Mouse (Mus musculus) olfactory bulb, adult 2 months (tissue): Measurements from ENCODE around the gene Erbb4. TPM values are rescaled to one million over a fixed set of nuclear protein-coding genes. Genes with fewer than 3 reads are reported as not detected.
"Not testable (repeated sequence)": the region's sequence is repeated elsewhere in the genome, so short reads cannot be mapped to it uniquely, and the experiment has no call there.

ENCODE experiments used
- H3K27ac ChIP-seq: fragments of 200-500 bp; 2 replicates; pipeline ENCODE4 v1.5.1; 2012; ENCODE audit warnings: low read depth, low read length; ENCODE audit not compliant: insufficient read depth
- H3K4me1 ChIP-seq: fragments of 200-500 bp; 2 replicates; pipeline ENCODE4 v1.6.1; 2012; ENCODE audit warnings: low read length; ENCODE audit not compliant: control insufficient read depth, insufficient read depth
- H3K4me3 ChIP-seq: fragments of 200-500 bp; 2 replicates; pipeline ENCODE4 v1.5.1; 2012; ENCODE audit warnings: mild to moderate bottlenecking, low read depth, low read length, moderate library complexity; ENCODE audit not compliant: insufficient read depth
- CTCF ChIP-seq: fragments of 200-500 bp; IDR thresholded peaks from 2 replicates; pipeline ENCODE4 v1.5.1; 2012; ENCODE audit warnings: low read depth, mild to moderate bottlenecking, low read length, moderate library complexity; ENCODE audit not compliant: insufficient read depth
- POLR2A ChIP-seq: fragments of 200-500 bp; IDR thresholded peaks from 2 replicates; pipeline ENCODE4 v1.6.1; 2012; ENCODE audit warnings: mild to moderate bottlenecking, low read depth, low read length, moderate library complexity; ENCODE audit not compliant: insufficient read depth
- WGBS: fragments of 180-500 bp; shearing (Covaris S2); methylation state at CpG from one replicate; pipeline ENCODE4 v1.1.7; 2018; 5-methylcytosine and 5-hydroxymethylcytosine counted together
- polyA plus RNA-seq: library from polyadenylated mRNA; stranded (reverse); fragments of >200 nt; gene quantifications from 2 replicates; pipeline ENCODE4 v1.2.4, GENCODE M21; 2012; ENCODE audit warnings: low replicate concordance; ENCODE audit not compliant: missing spikeins, insufficient read depth, insufficient read length

Gene Erbb4
- polyA plus RNA-seq, 1 experiment = not detected

- no peaks in the 10 kb centered on the region for H3K4me1 ChIP-seq
- no peak overlapping the region for H3K27ac ChIP-seq
- TF ChIP-seq POLR2A (no peak), CTCF (no peak)
- no peak overlapping the region for H3K4me3 ChIP-seq
Observed at GRCm38 (mm10) chr1:68832101-68832500, 275.8 kb downstream of the Erbb4 start.

GRCm38 (mm10) chr1:68831575-68831974, 276.3 kb downstream of the Erbb4 start:
- no peak overlapping the region for H3K4me3 ChIP-seq
- no peak overlapping the region for H3K27ac ChIP-seq
- WGBS = 77% methylated on average over 1 of the region's 1 CpGs
- no peaks in the 10 kb centered on the region for H3K4me1 ChIP-seq
- TF ChIP-seq POLR2A (no peak), CTCF (no peak)

- Histone ChIP-seq H3K4me1 (no peaks in the 10 kb centered on the region), H3K4me3 (no peak overlapping the region), H3K27ac (no peak overlapping the region)
- TF ChIP-seq POLR2A (no peak), CTCF (no peak)
- WGBS = 75% methylated on average over 2 of the region's 2 CpGs
Observed at GRCm38 (mm10) chr1:68830501-68831239, 277.2 kb downstream of the Erbb4 start.

- no peak for TF ChIP-seq POLR2A
- no peak for TF ChIP-seq CTCF
- Histone ChIP-seq H3K4me3 (no peak overlapping the region), H3K27ac (no peak overlapping the region), H3K4me1 (no peaks in the 10 kb centered on the region)
- WGBS = 81% methylated on average over 2 of the region's 2 CpGs
Observed at GRCm38 (mm10) chr1:68823116-68823644, 284.7 kb downstream of the Erbb4 start.

GRCm38 (mm10) chr1:68806711-68807110, 301.1 kb downstream of the Erbb4 start:
- H3K4me3 ChIP-seq = no peak overlapping the region
- WGBS = 78% methylated on average over 2 of the region's 2 CpGs
- no peak overlapping the region for H3K27ac ChIP-seq
- no peaks in the 10 kb centered on the region for H3K4me1 ChIP-seq
- TF ChIP-seq POLR2A (no peak), CTCF (no peak)

- Histone ChIP-seq H3K27ac (no peak overlapping the region), H3K4me1 (no peaks in the 10 kb centered on the region), H3K4me3 (no peak overlapping the region)
- 56% methylated on average over 4 of the region's 4 CpGs for WGBS
- TF ChIP-seq CTCF = no peak
- no peak for TF ChIP-seq POLR2A
Observed at GRCm38 (mm10) chr1:68787409-68788015, 320.3 kb downstream of the Erbb4 start.

- no peaks in the 10 kb centered on the region for H3K4me1 ChIP-seq
- no peak overlapping the region for H3K27ac ChIP-seq
- 73% methylated on average over 2 of the region's 2 CpGs for WGBS
- no peak overlapping the region for H3K4me3 ChIP-seq
- TF ChIP-seq CTCF = no peak
- TF ChIP-seq POLR2A = no peak
Observed at GRCm38 (mm10) chr1:68780653-68781052, 327.2 kb downstream of the Erbb4 start.

- TF ChIP-seq CTCF = no peak
- no peak for TF ChIP-seq POLR2A
- H3K4me1 ChIP-seq = no peaks in the 10 kb centered on the region
- no peak overlapping the region for H3K4me3 ChIP-seq
- no peak overlapping the region for H3K27ac ChIP-seq
- WGBS = 96% methylated on average over 1 of the region's 1 CpGs
Observed at GRCm38 (mm10) chr1:68780032-68780431, 327.8 kb downstream of the Erbb4 start.

GRCm38 (mm10) chr1:68766095-68766494, 341.8 kb downstream of the Erbb4 start:
- H3K4me1 ChIP-seq, H3K27ac ChIP-seq, H3K4me3 ChIP-seq: not testable (repeated sequence)
